Mouse (Mus musculus): ENCODE measurements around the gene Tmem104.
A peak's percentile ranks its signal among the peaks of the same experiment; 100 is the strongest.

Gene Tmem104

DNA sequence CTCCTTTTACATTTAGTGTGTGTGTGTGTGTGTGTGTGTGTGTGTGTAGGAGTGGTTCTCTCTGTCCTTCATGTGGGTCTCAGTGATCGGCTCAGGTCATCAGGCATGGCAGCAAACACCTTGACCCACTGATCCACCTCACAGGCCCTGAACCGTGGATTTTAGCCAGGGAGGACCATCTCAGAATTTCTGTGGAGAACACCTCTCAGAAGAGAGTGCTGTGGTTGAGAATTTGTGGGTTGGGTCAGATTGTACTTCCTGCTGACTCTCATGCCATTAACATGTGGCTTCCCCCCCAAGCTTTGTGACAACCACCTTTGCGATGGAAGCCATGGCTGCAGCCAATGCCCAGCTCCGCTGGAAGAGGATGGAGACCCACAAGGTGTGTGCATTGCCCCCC, 13.2 kb downstream of the Tmem104 start:
- DNase-seq (ENCODE audit: low spot score) = no peak

DNA sequence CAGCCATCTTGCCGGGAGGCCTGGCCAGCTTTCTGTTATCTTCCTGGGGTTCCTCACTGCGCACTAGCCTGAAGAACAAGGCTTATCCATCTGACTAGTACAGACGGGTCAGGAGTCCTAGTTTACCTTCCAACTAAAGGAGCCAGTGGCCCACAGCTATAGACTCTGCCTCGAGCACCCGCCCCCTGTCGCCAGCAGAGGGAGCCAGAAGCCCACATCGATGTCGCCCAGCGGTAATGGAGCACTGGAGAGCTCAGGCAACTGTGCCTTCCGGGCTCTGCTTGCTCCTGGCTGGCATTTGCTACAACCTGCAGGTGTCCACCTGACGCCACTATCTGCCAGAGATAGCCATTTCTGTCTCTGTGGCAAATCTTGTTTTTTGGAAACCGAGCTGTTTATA, 15.0 kb downstream of the Tmem104 start:
- DNase-seq (ENCODE audit: low spot score) = peak; percentile 43

DNA sequence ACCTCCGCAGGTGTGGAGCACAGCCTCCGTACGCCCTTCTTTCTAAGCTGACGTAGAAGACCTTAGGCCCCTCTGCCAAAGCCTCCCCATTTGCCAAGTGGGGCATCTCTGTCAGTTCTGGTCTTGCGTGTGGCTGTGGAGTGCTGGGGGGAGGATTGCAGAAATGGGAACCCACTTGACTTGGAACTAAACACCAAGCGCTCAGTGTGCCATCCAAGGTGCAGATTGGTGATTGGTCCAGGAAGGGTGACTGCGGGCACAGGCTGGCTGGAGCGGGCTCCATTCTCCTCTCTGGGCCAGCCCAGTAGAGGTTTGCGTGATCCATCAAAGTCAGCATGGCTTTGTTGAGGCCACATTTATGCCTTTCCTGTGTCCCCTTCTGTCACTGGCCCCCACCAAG, 15.5 kb downstream of the Tmem104 start:
- DNase-seq (ENCODE audit: low spot score) = no peak

- no peak for DNase-seq (ENCODE audit: low spot score)
Observed at GRCm38 (mm10) chr11:115208126-115208525, 20.8 kb downstream of the Tmem104 start.

GRCm38 (mm10) chr11:115208776-115209732, 21.8 kb downstream of the Tmem104 start:
- no peak for DNase-seq (ENCODE audit: low spot score)

DNA sequence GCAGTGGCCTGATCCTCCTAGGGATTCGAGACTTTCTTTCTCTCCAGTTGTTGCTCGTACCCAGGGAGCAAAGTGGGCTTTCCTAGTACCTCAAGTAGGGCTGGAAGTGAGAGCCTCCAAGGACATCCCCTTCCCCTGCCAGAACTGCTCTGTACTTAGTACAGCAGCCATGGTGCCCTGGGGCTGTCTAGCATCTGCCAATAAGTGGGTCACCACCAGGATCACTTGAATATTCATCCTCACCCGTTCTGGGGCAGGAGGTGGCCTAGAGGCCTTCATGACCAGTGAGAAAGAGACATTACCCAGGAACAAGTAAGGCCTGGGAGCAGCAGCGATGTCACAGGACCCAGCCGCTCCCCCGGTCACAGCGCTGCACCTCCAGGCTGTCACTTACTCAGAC, 22.7 kb downstream of the Tmem104 start:
- no peak for DNase-seq (ENCODE audit: low spot score)

DNA sequence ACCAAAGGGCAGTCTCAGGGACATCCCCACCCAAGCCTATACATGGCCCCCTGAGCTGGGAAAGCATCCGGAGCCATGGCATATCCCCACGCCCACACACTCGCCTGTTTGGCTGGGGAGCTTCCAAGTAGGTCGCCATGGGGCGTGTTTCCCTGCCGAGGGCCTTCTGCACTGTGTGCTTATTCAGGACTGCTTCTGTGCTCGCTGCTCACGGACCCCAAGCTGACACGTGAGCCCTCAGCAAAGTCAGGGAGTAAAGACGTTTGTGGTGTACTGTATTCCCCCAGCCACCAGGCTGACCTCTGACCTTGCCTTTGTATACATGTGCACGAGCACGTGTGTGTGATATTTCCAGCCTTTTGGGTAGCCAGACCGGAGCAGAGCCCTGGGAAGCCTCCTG, 24.8 kb downstream of the Tmem104 start:
- no peak for DNase-seq (ENCODE audit: low spot score)

- DNase-seq (ENCODE audit: low spot score) = no peak
Observed at GRCm38 (mm10) chr11:115215123-115215522, 27.8 kb downstream of the Tmem104 start.

DNA sequence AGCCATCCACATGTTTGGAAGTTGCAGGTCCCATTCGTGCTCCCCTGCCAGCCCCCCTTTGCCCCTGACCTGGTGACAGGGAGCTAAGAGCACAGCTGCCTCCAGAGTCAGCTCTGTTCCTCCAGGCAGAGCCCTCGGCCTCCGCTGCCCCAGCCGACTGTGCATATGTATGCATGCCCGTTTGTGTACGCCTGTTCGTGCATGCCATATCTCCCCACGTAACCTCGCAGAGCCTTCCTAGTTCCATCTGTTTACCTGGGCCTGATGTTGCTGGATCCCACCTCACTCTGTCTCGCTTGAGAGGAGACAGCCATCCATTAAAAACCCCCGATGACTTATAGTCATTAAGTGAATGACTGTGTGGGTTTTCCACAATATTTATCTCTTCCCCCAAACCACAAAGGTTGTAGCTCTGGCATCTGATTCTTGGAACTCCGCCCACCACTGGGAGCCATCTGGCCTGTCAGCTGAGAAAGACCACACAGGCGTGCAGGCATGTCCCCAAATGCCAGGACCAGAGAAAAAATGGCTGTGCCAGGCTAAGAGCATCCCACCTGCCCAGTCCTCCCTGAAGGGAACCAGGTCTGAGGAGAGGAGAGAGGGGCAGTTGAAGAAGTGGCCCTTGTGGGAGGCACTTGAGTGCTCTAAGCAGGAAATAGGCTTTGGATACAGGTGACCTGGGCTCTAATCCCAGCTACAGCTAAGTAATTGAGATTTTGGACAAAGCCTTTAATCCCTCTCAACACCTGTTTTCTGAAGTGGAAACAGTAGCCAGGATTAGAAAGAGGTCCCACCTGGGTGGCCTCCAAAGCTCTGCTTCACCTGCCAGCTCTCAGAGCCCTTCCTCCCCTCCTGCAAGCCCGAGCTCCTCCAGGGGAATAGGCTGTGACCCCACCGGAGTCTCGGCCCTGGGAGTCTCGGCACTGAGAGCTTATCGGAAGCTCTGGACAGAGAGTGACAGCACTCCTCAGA, 30.4 kb downstream of the Tmem104 start:
- no peak for DNase-seq (ENCODE audit: low spot score)

- no peak for DNase-seq (ENCODE audit: low spot score)
Observed at GRCm38 (mm10) chr11:115219263-115219662, 32.0 kb downstream of the Tmem104 start.

DNA sequence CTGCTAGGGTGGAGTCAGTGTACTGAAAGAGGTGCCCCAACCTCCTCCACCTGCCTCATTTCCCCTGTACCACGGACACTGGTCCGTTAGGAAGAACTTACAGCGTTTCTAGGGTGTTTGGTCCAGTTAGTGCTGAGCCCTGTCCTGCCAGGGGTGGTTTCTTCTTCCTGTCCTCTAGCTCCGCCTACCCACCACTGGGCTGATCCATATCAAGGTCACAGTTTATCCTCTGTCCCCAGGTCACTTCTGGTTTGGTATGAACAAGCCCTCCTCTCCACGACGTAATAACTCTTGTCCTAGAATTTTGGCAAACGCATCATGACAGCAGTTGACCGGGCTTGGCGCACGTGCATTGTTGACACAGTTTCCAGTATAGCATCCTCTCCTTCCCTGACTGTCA, 32.4 kb downstream of the Tmem104 start:
- DNase-seq (ENCODE audit: low spot score) = no peak

DNA sequence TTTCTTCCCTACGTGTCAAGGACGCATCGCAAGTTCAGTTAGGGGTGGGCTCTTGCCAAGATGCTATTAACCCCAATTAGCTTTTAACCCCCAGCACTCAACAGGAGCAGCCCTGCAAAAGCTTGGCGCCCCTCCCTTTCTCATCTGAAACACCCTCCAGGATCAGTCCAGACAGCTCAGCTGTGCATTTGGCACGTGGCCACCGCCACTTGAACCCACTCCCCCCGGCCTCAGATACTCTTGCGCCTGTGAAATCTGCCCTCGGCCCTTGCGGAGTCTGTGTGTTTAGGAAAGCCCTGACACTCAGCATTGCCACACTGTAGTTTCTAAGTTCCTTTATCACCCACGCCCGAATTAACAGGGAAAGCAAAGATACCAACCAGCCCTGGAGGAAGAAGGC, 34.8 kb downstream of the Tmem104 start:
- DNase-seq (ENCODE audit: low spot score) = no peak

DNA sequence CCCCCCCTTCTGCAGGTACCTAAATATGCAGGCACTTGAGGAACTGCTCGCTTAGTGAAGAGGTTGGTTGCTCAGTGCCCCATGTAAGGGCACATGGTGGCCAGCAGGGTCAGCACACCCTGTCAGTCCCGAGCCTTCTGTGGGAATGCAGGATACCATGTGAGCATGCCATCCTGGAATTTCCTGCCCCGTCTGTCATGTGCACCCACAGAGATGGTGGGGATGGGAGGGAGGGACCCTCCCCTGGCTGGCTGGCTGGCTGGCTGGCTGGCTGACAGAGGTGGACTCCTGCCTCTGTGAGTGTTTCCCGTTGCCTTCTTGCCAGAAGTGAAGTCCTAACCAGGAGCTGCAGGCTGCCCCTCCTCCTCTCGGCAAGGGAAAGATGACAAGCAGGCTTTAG, 35.3 kb downstream of the Tmem104 start:
- DNase-seq (ENCODE audit: low spot score) = no peak

DNA sequence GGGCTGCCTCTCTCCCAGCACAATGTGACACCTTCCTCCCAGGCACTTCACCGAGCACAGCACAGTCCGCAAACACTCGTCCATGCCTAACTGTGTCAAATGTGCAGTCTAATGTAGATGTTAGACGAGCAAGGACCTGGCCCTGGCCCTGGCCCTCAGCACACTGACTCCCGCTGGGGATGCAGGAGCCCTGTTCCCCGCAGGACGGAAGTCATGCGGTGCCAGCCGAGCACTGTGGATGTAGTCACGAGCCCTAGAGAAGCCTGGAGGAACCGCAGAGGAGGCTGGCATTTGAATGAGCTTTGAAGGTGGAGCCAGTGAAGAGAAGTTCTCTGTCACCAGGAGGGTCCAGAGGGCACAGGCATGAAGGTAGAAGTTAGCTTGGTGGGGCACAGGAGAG, 36.2 kb downstream of the Tmem104 start:
- DNase-seq (ENCODE audit: low spot score) = no peak

DNA sequence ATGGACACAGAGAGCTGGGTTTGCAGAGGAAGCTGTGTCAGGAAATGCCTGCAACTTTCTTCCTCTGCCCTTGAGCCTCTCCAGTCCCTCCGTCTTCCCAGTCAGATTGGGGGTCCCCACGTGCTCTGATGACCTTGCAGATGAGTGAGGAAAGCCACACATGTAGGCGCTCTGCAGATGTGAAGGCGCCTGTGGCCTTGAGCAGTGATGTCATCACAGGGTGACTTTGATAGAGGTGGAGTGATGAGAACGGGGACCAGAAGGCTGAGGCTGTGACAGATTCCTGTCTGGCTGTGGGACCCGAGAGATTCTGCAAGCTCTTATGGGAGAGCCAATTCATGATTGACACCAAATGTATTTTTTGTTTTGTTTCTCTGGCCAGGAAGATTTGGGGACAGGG, 36.6 kb downstream of the Tmem104 start:
- DNase-seq (ENCODE audit: low spot score) = no peak

DNA sequence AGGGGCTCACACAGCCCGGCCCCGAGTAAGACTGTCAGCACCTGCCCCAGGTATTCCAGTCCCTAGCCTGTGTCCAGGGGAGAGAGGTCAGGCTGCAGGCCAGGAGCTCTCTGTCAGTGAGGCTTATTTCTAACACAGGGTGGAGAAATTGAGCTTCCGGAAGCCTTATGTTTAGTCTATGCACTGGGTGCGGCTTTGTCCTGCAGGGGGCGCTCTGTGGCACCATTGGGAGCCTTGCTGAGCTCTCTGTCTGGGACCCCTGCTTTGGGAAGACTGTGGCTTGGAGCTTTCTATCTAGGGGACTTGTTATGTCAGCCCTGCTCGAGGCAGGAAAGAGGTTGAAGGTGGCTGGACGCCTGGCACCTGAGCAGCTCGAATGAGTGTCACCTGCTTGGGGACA, 37.6 kb downstream of the Tmem104 start:
- no peak for DNase-seq (ENCODE audit: low spot score)

DNA sequence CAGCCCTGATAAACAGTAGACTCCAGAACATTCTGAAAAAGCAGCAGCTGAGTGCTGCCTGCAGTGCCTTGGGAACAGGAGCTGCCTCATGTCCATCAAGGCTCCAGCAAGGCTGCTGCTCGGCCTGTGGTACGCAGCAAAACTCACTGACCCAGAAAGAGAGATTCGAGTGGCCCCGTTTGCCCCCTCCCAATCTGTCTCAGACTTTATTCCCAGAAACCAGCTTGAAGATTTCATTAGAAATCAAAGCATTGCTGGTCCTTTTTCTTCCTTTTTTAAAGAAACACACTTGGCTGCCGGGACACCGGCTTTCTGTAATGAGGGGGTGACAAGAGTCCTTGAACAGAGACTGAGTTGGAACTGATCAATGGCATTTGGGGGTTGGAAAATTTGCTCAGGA, 38.0 kb downstream of the Tmem104 start:
- no peak for DNase-seq (ENCODE audit: low spot score)

GRCm38 (mm10) chr11:115226811-115227491, 39.7 kb downstream of the Tmem104 start:
- DNase-seq (ENCODE audit: low spot score) = no peak

DNA sequence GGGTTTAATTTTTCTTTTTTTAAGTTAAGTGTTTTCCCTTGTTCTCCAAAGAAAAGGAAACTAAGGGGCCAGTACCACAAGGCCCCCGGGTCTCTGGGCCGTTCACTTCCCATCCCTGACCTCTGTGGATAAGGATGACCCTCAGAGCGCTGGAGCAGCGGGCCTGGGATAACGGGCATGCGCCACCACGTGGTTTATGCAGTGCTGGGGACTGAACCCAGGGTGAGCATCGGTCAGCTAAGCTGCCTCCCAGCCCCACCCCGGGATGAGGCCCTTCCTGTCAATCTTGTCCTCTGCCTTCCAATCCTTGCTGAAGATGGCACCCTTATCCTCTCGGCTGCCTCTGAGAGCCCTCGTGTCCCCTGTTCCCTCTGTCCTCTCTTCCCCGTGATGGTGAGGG, 40.4 kb downstream of the Tmem104 start:
- no peak for DNase-seq (ENCODE audit: low spot score)

DNA sequence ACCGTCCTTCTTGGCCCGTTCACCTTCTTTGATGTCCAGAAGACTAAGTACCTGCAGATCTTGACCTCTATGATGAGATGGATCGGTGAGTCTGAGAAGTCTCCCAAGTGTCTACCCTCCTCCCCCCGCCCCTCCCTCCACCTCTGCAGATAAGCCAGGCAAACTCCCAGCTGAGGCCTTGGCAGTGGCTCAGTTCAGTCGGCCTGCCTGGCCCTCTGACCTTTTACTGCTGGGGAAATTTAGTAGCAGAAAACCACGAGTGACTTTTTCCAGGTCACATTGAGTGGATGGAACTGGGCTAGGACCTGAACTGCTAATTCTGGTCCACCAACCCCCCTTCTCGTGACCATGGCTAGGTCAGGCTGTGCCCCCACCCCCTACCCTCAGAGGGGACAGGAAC, 41.1 kb downstream of the Tmem104 start:
- DNase-seq (ENCODE audit: low spot score) = no peak

DNA sequence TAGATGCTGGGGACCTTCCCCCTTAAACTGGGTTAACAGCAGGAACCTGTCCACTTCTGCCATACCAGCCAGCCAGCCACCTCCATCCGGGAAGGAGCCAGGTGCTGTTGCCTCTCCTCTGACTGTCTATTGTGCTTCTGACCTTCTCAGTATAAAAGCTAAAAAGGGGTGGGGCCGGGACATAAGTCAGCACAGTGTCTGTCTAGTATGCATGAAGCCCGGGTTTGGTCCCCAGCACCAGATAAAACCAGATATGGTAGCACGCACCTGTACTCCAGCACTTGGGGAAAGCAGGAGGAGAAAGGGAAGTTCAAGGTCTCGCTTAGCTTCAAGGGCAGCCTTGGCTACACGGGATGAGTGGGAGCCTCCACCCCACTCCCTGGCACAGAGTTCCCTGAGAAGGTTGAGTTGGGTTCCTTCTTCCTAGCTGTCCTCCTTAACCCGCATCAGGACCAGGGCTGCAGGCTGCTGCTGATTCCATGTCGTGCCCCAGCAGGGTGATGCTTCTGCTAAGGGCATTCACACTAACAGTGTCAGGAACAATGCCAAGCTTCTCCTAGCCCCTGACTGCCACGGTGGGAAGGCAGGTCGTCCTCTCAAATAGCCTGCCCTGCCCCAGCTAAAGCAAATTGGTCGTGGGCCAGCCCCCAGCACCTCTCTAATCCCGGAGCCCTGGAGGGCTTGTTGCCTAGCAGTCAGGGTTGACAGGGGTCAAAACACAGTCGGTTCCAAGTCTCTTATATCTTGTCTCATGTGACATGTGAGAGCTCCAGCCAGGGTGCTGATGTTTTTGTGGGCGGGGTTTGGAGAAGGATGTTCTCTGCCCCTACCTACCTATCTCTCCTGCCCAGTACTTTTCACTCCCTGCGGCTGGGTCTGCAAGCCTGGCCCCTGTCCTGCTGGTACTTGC, 42.0 kb downstream of the Tmem104 start:
- DNase-seq (ENCODE audit: low spot score) = no peak
